Mouse (Mus musculus) hindbrain, embryonic 16.5 days (tissue): ENCODE measurements around the gene Plcd3. TPM values are rescaled to one million over a fixed set of nuclear protein-coding genes. Genes with fewer than 3 reads are reported as not detected.

Experiments
- ATAC-seq: fragments of 200-750 bp; cut with Nextera tagmentation; 2 replicates; pipeline ENCODE4 v1.8.0; 2017; ENCODE audit warnings: moderate TSS enrichment, moderate library complexity
- H3K27ac ChIP-seq: fragments of 300-500 bp; sonication (generic); 2 replicates; pipeline ENCODE4 v1.5.1; 2014; ENCODE audit warnings: low read depth, mild to moderate bottlenecking, control low read depth, low read length, moderate library complexity
- H3K27me3 ChIP-seq: fragments of 300-500 bp; sonication (generic); replicated peaks from 2 replicates; pipeline ENCODE4 v1.6.1; 2014; ENCODE audit warnings: low read length; ENCODE audit not compliant: control insufficient read depth, insufficient read depth
- H3K36me3 ChIP-seq: fragments of 300-500 bp; sonication (generic); 2 replicates; pipeline ENCODE4 v1.6.1; 2014; ENCODE audit warnings: mild to moderate bottlenecking, low read length, moderate library complexity, mixed read lengths; ENCODE audit not compliant: control insufficient read depth, insufficient read depth
- H3K4me1 ChIP-seq: fragments of 300-500 bp; sonication (generic); 2 replicates; pipeline ENCODE4 v1.6.1; 2014; ENCODE audit warnings: low read depth, low read length; ENCODE audit not compliant: control insufficient read depth, insufficient read depth
- H3K4me2 ChIP-seq: fragments of 300-500 bp; sonication (generic); 2 replicates; pipeline ENCODE4 v1.6.1; 2014; ENCODE audit warnings: mild to moderate bottlenecking, low read length, control low read depth, moderate library complexity
- H3K4me3 ChIP-seq: fragments of 300-500 bp; sonication (generic); 2 replicates; pipeline ENCODE4 v1.5.1; 2014; ENCODE audit warnings: mild to moderate bottlenecking, low read length, control low read depth, moderate library complexity
- H3K9ac ChIP-seq: fragments of 300-500 bp; sonication (generic); 2 replicates; pipeline ENCODE4 v1.6.1; 2014; ENCODE audit warnings: low read depth, mild to moderate bottlenecking, control low read depth, low read length, moderate library complexity
- H3K9me3 ChIP-seq: fragments of 300-500 bp; sonication (generic); 2 replicates; pipeline ENCODE4 v1.6.1; 2014; ENCODE audit warnings: mild to moderate bottlenecking, low read length, moderate library complexity; ENCODE audit not compliant: control insufficient read depth
- WGBS: fragments of 180-500 bp; shearing (Covaris S2); extraction: QIAGEN DNeasy Blood & Tissue Kit; methylation state at CpG from one replicate; pipeline ENCODE4 v1.1.7; 2014; 5-methylcytosine and 5-hydroxymethylcytosine counted together
- polyA plus RNA-seq: library from polyadenylated mRNA; unstranded; fragments of >200 nt; fragmentation: Nextera tagmentation; extraction: Ambion mirVana; gene quantifications from 2 replicates; pipeline ENCODE4 v1.2.1, GENCODE M21; 2015

The Plcd3 gene
- polyA plus RNA-seq, 1 experiment from 2014 or later, result 4.9 TPM

DNA sequence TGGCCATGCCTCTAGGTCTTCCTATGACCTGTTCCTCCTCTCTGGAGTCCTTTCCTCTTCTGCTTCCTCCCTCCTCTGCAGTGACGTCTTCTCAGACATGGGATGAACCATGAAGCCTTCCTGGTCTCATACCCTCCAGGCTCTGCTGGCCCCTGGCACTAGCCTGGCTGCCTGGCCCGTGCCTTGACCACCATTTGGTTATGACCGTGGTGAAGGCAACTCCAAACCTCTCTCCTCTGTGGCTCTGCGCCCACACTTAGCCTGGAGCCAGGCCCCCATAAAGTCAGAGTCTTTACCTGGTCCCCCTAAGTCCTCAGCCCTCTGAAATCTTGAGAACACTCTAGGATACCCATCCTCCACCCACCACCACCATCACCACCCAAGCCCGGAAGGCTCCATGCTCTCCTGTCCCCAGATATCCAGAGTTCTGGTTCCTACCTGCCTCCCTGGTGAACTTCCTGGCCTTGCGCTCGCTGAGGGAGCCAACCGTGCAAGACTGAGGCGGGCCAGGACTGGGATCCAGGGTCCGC lies 27.3 kb downstream of the Plcd3 start:
- 63% methylated on average over 10 of the region's 10 CpGs for WGBS
- Histone ChIP-seq H3K9ac (no peak overlapping the region), H3K36me3 (no peaks in the 10 kb centered on the region; the same call in 1 of the 2 replicates), H3K4me3 (no peak overlapping the region), H3K27me3 (no peaks in the 10 kb centered on the region), H3K27ac (no peak overlapping the region), H3K4me2 (no peak overlapping the region), H3K9me3 (no peaks in the 10 kb centered on the region), H3K4me1 (no peaks in the 10 kb centered on the region)
- no peak for ATAC-seq

DNA sequence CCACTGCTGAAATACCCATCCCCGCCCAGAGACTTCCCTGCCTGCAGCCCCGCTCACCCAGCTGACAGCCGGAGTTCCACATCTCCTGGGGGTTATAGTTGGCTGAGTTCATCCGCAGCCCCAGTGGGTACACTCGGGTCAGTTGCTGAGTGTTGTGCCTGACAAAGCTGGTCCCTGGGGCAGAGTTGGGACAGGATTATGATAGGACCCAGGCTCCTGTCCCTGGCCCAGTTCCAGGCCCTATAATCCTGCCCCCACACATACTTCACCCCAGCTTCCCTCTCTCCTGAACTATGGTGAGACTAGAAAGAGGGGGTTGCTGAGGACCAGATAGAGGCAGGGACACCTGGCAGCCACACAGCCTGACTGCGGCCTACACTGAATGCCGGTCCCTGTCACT lies 27.8 kb downstream of the Plcd3 start:
- Histone ChIP-seq H3K27ac (no peak overlapping the region), H3K27me3 (no peaks in the 10 kb centered on the region), H3K4me1 (no peaks in the 10 kb centered on the region), H3K9me3 (no peaks in the 10 kb centered on the region), H3K9ac (no peak overlapping the region), H3K36me3 (peaks cover 3% of the 10 kb centered on the region), H3K4me3 (no peak overlapping the region), H3K4me2 (no peak overlapping the region)
- ATAC-seq, result no peak
- WGBS, result 81% methylated on average over 7 of the region's 7 CpGs

DNA sequence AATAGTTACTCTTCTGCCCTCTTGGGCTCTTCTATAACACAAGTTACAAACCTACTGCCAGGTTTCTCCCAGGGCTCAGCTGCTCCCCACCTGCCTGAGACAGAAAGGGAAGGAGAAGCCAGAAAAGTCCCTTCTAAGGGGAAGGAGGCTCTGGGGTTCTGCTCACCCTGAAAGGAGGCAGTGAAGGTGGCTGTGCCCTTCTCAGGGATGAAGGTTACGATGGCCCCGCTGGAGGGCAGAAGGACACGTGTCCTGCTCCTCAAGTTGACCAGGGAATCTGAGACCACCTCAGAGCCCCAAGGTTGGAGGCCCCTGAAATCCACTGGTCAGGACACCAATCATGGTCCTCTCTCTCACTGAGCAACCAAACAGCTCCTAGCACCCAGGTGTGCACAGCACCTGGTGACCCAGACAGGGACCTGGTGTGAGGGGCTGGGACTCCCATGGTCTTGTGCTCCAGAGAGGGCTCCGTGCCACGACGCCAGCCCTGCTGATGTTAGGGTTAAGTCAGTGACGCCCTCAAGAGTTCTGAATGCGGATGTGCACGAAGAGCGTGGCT lies 31.1 kb downstream of the Plcd3 start:
- peaks cover 19% of the 10 kb centered on the region for H3K36me3 ChIP-seq
- 92% methylated on average over 10 of the region's 10 CpGs for WGBS
- H3K9ac ChIP-seq, result no peak overlapping the region
- H3K27me3 ChIP-seq, result no peaks in the 10 kb centered on the region
- H3K27ac ChIP-seq, result no peak overlapping the region
- H3K4me1 ChIP-seq, result no peaks in the 10 kb centered on the region
- ATAC-seq, result no peak
- H3K9me3 ChIP-seq, result no peaks in the 10 kb centered on the region
- no peak overlapping the region for H3K4me2 ChIP-seq
- H3K4me3 ChIP-seq, result no peak overlapping the region

DNA sequence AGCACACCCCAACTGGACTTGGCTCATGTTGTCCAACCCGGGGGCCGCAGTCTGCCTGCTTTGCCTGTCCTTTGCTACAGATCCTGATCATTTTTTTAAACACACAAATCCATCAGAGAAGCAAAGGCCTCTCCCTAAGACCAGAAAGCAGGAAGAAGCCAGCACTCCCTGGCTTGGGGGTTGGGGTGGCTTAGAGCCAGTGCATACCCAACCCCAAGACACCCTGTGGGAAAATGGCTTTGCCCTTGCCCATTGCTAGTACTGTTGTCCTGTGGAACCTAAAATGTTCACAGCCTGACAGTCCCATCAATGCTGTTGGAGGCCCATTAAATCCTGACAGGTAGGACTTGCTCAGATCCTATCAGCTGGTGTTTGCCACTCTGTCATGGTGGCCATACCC lies 31.7 kb downstream of the Plcd3 start:
- Histone ChIP-seq H3K4me2 (no peak overlapping the region), H3K9ac (no peak overlapping the region), H3K4me1 (no peaks in the 10 kb centered on the region), H3K27ac (no peak overlapping the region), H3K4me3 (no peak overlapping the region), H3K27me3 (no peaks in the 10 kb centered on the region), H3K36me3 (peaks cover 23% of the 10 kb centered on the region), H3K9me3 (no peaks in the 10 kb centered on the region)
- ATAC-seq, result no peak
- 97% methylated on average over 2 of the region's 2 CpGs for WGBS

DNA sequence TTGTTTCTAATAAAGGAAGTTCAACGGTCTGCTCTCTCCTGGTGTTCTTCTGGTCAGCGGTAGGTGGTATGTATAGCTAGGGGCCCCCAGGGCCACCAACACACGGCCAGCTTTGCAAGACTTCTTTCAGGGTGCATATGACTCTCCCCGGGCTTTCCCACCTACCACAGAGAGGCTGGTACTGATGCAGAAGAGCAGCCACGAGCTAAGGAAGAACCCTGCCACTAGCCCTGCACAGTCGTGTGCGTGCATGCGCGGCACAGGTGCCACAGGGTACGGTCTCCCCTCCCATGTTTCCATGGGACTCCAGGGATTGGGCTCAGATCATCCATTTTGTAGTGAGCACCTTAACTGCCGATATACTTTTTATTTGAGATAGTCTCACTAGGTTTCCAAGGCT lies 32.6 kb downstream of the Plcd3 start:
- H3K4me1 ChIP-seq, result no peaks in the 10 kb centered on the region
- H3K27me3 ChIP-seq, result no peaks in the 10 kb centered on the region
- H3K9me3 ChIP-seq, result no peaks in the 10 kb centered on the region
- H3K9ac ChIP-seq, result no peak overlapping the region
- no peak overlapping the region for H3K27ac ChIP-seq
- no peak overlapping the region for H3K4me3 ChIP-seq
- ATAC-seq, result no peak
- WGBS, result 92% methylated on average over 11 of the region's 11 CpGs
- no peak overlapping the region for H3K4me2 ChIP-seq
- peaks cover 32% of the 10 kb centered on the region for H3K36me3 ChIP-seq

DNA sequence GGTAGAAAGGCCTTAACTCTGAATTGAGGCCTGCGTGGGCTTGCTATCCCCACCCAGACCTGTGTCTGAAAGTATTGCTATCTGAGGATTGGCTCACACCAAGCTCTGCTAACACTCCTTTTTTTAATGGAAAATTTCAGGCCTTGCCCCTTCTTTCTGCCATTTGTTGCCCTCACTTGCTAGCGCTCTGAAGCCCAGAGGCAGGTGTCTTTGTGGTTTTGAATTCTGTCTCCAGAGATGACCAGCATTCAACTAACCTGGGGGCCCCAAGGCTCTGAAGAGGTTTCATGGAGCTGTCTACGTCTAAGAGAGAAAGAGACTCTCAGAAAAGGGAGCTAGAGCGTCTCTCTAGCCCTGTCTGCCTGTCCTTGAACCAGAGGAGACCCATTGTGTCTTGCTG lies 33.2 kb downstream of the Plcd3 start:
- ATAC-seq, result no peak
- WGBS, result 95% methylated on average over 4 of the region's 4 CpGs
- peaks cover 34% of the 10 kb centered on the region for H3K36me3 ChIP-seq
- H3K9me3 ChIP-seq, result no peaks in the 10 kb centered on the region
- H3K27ac ChIP-seq, result no peak overlapping the region
- H3K4me2 ChIP-seq, result no peak overlapping the region
- H3K27me3 ChIP-seq, result no peaks in the 10 kb centered on the region
- no peaks in the 10 kb centered on the region for H3K4me1 ChIP-seq
- H3K4me3 ChIP-seq, result no peak overlapping the region
- no peak overlapping the region for H3K9ac ChIP-seq

DNA sequence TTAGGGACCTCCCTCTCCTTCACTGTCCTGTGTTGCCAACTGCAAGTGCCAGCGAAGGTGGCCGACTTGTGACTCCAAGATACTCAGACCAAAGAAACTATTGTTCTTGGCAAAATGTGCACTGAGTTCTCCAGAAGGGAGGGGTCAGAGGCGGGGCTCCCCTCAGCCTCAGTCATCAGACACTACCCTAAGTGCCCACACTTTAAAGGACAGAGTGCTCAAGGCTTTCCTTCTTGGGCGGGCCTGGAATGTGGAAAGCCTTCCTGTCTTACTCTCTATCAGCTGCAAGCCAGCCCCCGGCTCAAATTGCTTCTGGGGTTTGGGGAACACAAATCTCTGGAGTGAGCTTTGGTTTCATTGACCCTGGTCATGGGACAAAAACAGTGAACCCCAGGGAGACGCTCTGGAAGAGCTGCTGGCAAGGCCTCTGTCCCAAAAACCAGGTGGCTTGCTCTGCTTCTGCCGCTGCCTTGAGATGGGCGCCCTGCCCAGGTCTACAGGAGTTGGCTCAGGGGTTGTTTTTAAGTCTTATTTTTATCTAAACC lies 33.9 kb downstream of the Plcd3 start:
- Histone ChIP-seq H3K9ac (no peak overlapping the region), H3K27ac (no peak overlapping the region), H3K4me3 (no peak overlapping the region), H3K36me3 (peaks cover 34% of the 10 kb centered on the region), H3K4me2 (no peak overlapping the region), H3K4me1 (no peaks in the 10 kb centered on the region), H3K9me3 (no peaks in the 10 kb centered on the region), H3K27me3 (no peaks in the 10 kb centered on the region)
- no peak for ATAC-seq
- 85% methylated on average over 8 of the region's 8 CpGs for WGBS

DNA sequence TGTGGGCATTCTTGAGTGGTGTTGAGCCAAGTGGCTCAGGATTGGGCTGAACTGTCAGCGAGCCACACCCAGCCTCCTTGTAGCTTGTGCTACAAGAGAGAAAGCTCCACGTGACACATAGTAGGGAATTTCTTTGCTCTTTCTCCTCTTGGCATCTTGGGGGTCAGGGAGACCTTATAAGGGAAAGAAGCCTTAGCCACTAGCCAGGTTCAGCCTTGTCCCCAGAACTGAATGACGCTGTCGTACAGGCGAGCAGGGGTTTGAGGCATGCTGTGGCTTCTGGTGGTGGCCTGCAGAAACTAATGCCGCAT lies 34.5 kb downstream of the Plcd3 start:
- 90% methylated on average over 6 of the region's 6 CpGs for WGBS
- Histone ChIP-seq H3K4me3 (no peak overlapping the region), H3K27me3 (no peaks in the 10 kb centered on the region), H3K9me3 (no peaks in the 10 kb centered on the region), H3K4me1 (no peaks in the 10 kb centered on the region), H3K27ac (no peak overlapping the region), H3K9ac (no peak overlapping the region), H3K36me3 (peaks cover 34% of the 10 kb centered on the region), H3K4me2 (no peak overlapping the region)
- ATAC-seq, result no peak

DNA sequence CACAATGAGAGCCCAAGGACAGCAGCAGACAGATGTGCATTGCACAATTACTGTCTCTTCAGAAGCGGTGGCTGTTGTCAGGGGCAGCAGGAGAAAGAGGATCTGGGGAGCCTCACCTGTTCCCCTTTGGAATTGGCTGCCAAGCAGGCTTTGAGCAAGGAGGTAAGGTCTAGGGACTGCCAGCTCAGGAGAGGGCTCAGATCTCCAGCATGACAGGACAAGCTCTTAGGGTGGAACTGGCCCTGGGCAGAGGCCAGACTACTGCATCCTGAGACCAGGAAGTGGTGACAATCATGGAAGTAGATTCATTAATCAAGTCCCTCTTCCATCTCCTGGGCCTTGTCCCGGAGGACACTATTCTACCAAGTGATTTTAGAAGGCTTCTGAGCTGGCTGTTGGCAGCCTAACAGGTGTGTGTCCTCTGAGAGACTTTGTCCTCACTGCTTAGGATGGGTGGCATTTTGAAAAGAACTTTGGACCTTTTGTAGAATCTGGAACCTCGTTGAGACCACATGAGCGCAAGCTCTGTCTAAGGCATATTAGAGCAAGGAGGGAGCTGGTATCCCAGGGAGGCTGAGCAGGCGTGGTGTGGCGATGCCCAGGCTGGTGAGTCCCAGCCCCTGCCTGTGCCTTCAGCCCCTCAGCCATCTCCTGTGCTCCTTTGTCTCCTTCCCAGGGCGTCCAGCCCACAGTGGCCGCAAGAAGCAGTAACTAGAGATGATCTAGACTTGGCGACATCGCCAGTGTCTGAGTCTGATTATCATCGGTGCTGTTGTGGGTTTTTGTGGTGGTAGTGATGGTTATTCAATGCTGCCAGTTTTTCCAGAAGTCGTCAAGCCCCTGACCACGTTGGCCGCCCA lies 35.0 kb downstream of the Plcd3 start:
- H3K36me3 ChIP-seq, result peaks cover 37% of the 10 kb centered on the region
- no peak overlapping the region for H3K4me3 ChIP-seq
- H3K4me1 ChIP-seq, result no peaks in the 10 kb centered on the region
- 96% methylated on average over 14 of the region's 14 CpGs for whole genome bisulfite sequencing
- no peak for ATAC-seq
- H3K27me3 ChIP-seq, result no peaks in the 10 kb centered on the region
- no peak overlapping the region for H3K27ac ChIP-seq
- no peak overlapping the region for H3K9ac ChIP-seq
- H3K9me3 ChIP-seq, result no peaks in the 10 kb centered on the region
- no peak overlapping the region for H3K4me2 ChIP-seq
